Mouse (Mus musculus): ENCODE measurements around the gene Uhrf1. TPM values are rescaled to one million over a fixed set of nuclear protein-coding genes. Genes with fewer than 3 reads are reported as not detected.

The Uhrf1 gene
- polyA plus RNA-seq, 1 experiment = 29.3 TPM

- peaks cover 10% of the 10 kb centered on the region for H3K4me1 ChIP-seq (ENCODE audit: control insufficient read depth, insufficient read depth, low read length)
- no peak overlapping the region for H3K4me3 ChIP-seq (ENCODE audit: insufficient read depth, low read length)
- no peak overlapping the region for H3K27ac ChIP-seq (ENCODE audit: insufficient read depth, low read depth, low read length)
- TF ChIP-seq POLR2A (IDR thresholded peaks at IDR 0.05; ENCODE audit: borderline replicate concordance, low read depth, low read length) = no peak
- no peak for TF ChIP-seq CTCF (IDR thresholded peaks at IDR 0.05; ENCODE audit: low read depth, low read length)
Measured at GRCm38 (mm10) chr17:56293291-56293690, 9.8 kb upstream of the Uhrf1 start.

- Histone ChIP-seq H3K4me3 (ENCODE audit: insufficient read depth, low read length) (no peak overlapping the region), H3K4me1 (ENCODE audit: control insufficient read depth, insufficient read depth, low read length) (peaks cover 6% of the 10 kb centered on the region), H3K27ac (ENCODE audit: insufficient read depth, low read depth, low read length) (no peak overlapping the region)
- TF ChIP-seq CTCF (IDR thresholded peaks at IDR 0.05; ENCODE audit: low read depth, low read length) = no peak
- TF ChIP-seq POLR2A (IDR thresholded peaks at IDR 0.05; ENCODE audit: borderline replicate concordance, low read depth, low read length) = no peak
Measured at GRCm38 (mm10) chr17:56294241-56294640, 8.9 kb upstream of the Uhrf1 start.

- Histone ChIP-seq H3K27ac (ENCODE audit: insufficient read depth, low read depth, low read length) (no peak overlapping the region), H3K4me1 (ENCODE audit: control insufficient read depth, insufficient read depth, low read length) (peaks cover 4% of the 10 kb centered on the region), H3K4me3 (ENCODE audit: insufficient read depth, low read length) (no peak overlapping the region)
- TF ChIP-seq CTCF (IDR thresholded peaks at IDR 0.05; ENCODE audit: low read depth, low read length) (no peak), POLR2A (IDR thresholded peaks at IDR 0.05; ENCODE audit: borderline replicate concordance, low read depth, low read length) (no peak)
Measured at GRCm38 (mm10) chr17:56296201-56296600, 6.9 kb upstream of the Uhrf1 start.

GRCm38 (mm10) chr17:56298238-56298637, 4.9 kb upstream of the Uhrf1 start:
- Histone ChIP-seq H3K27ac (ENCODE audit: insufficient read depth, low read depth, low read length) (no peak overlapping the region), H3K4me1 (ENCODE audit: control insufficient read depth, insufficient read depth, low read length) (peaks cover 3% of the 10 kb centered on the region; the same call in 1 of the 2 replicates), H3K4me3 (ENCODE audit: insufficient read depth, low read length) (no peak overlapping the region)
- TF ChIP-seq POLR2A (IDR thresholded peaks at IDR 0.05; ENCODE audit: borderline replicate concordance, low read depth, low read length) (no peak), CTCF (IDR thresholded peaks at IDR 0.05; ENCODE audit: low read depth, low read length) (no peak)

- peaks cover 6% of the 10 kb centered on the region for H3K4me1 ChIP-seq (ENCODE audit: control insufficient read depth, insufficient read depth, low read length)
- no peak within 1 kb of the TSS for H3K4me3 ChIP-seq (ENCODE audit: insufficient read depth, low read length)
- no peak for TF ChIP-seq POLR2A (IDR thresholded peaks at IDR 0.05; ENCODE audit: borderline replicate concordance, low read depth, low read length)
- no peak for TF ChIP-seq CTCF (IDR thresholded peaks at IDR 0.05; ENCODE audit: low read depth, low read length)
- no peak within 1 kb of the TSS for H3K27ac ChIP-seq (ENCODE audit: insufficient read depth, low read depth, low read length)
Measured at GRCm38 (mm10) chr17:56300186-56300585, 2.9 kb upstream of the Uhrf1 start, which contains the start of gene Arrdc5. Gene Arrdc5, minus strand, starts transcription at chr17:56300286.

GRCm38 (mm10) chr17:56302363-56302996, 641 bp upstream of the Uhrf1 start:
- Histone ChIP-seq H3K4me3 (ENCODE audit: insufficient read depth, low read length) (no peak overlapping the region), H3K4me1 (ENCODE audit: control insufficient read depth, insufficient read depth, low read length) (peaks cover 6% of the 10 kb centered on the region), H3K27ac (ENCODE audit: insufficient read depth, low read depth, low read length) (no peak overlapping the region)
- TF ChIP-seq POLR2A (IDR thresholded peaks at IDR 0.05; ENCODE audit: borderline replicate concordance, low read depth, low read length) (no peak), CTCF (IDR thresholded peaks at IDR 0.05; ENCODE audit: low read depth, low read length) (no peak)

GRCm38 (mm10) chr17:56303847-56304586, 896 bp downstream of the Uhrf1 start:
- TF ChIP-seq POLR2A (IDR thresholded peaks at IDR 0.05; ENCODE audit: borderline replicate concordance, low read depth, low read length) (no peak), CTCF (IDR thresholded peaks at IDR 0.05; ENCODE audit: low read depth, low read length) (no peak)
- peak overlapping the region; percentile 85 for H3K4me3 ChIP-seq (ENCODE audit: insufficient read depth, low read length)

GRCm38 (mm10) chr17:56304718-56305117, 1.6 kb downstream of the Uhrf1 start:
- Histone ChIP-seq H3K4me3 (ENCODE audit: insufficient read depth, low read length) (peak overlapping the region; percentile 85), H3K4me1 (ENCODE audit: control insufficient read depth, insufficient read depth, low read length) (peaks cover 6% of the 10 kb centered on the region), H3K27ac (ENCODE audit: insufficient read depth, low read depth, low read length) (no peak overlapping the region)
- TF ChIP-seq CTCF (IDR thresholded peaks at IDR 0.05; ENCODE audit: low read depth, low read length) (no peak), POLR2A (IDR thresholded peaks at IDR 0.05; ENCODE audit: borderline replicate concordance, low read depth, low read length) (no peak)

More at GRCm38 (mm10) chr17:56303847-56304586, 896 bp downstream of the Uhrf1 start:
- Histone ChIP-seq H3K4me1 (ENCODE audit: control insufficient read depth, insufficient read depth, low read length) (peaks cover 6% of the 10 kb centered on the region), H3K27ac (ENCODE audit: insufficient read depth, low read depth, low read length) (peak overlapping the region; percentile 66)

- H3K4me3 ChIP-seq (ENCODE audit: insufficient read depth, low read length) = peak overlapping the region; percentile 85; the same call in 1 of the 2 replicates
- TF ChIP-seq CTCF (IDR thresholded peaks at IDR 0.05; ENCODE audit: low read depth, low read length) = no peak
- TF ChIP-seq POLR2A (IDR thresholded peaks at IDR 0.05; ENCODE audit: borderline replicate concordance, low read depth, low read length) = no peak
- no peak overlapping the region for H3K27ac ChIP-seq (ENCODE audit: insufficient read depth, low read depth, low read length)
- peaks cover 6% of the 10 kb centered on the region for H3K4me1 ChIP-seq (ENCODE audit: control insufficient read depth, insufficient read depth, low read length)
Measured at GRCm38 (mm10) chr17:56305156-56305555, 2.0 kb downstream of the Uhrf1 start.

GRCm38 (mm10) chr17:56305826-56306225, 2.7 kb downstream of the Uhrf1 start:
- H3K27ac ChIP-seq (ENCODE audit: insufficient read depth, low read depth, low read length) = no peak overlapping the region
- no peak for TF ChIP-seq CTCF (IDR thresholded peaks at IDR 0.05; ENCODE audit: low read depth, low read length)
- TF ChIP-seq POLR2A (IDR thresholded peaks at IDR 0.05; ENCODE audit: borderline replicate concordance, low read depth, low read length) = no peak
- H3K4me3 ChIP-seq (ENCODE audit: insufficient read depth, low read length) = no peak overlapping the region
- H3K4me1 ChIP-seq (ENCODE audit: control insufficient read depth, insufficient read depth, low read length) = peaks cover 6% of the 10 kb centered on the region
